Mouse (Mus musculus): ENCODE data around the gene Eif4e3. TPM values are rescaled to one million over a fixed set of nuclear protein-coding genes. Genes with fewer than 3 reads are reported as not detected.

The Eif4e3 gene
- polyA plus RNA-seq, 1 experiment = 15.2 TPM

DNA sequence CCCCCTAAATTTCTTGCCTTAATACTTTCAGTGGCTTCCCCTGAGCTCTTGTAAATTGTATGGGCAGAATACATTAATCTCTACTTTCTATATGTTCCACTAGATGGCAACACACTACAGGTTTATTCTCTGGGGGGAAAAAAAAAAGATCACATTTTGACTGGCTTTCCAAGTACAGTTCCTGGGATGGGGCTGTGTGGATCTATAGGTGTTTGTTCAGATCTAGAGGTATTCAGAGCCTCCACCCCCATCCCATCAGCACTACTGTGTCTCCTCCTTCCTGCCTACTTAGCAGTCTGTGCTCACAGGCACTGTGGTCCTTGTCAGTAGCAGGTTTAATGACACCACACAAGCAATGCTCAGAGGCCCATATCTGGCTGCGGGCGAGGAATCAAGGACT lies 14.2 kb downstream of the Eif4e3 start:
- no peak for TF ChIP-seq POLR2A (IDR thresholded peaks at IDR 0.05; ENCODE audit: borderline replicate concordance, extremely low read depth, low read depth, low read length)
- TF ChIP-seq CTCF (IDR thresholded peaks at IDR 0.05; ENCODE audit: insufficient read depth, low read length) = no peak
- no peak for DNase-seq
- 83% methylated on average over 2 of the region's 2 CpGs for WGBS
- no peak overlapping the region for H3K4me3 ChIP-seq (replicated peaks; ENCODE audit: extremely low read depth, low read depth, low read length)
- peaks cover 15% of the 10 kb centered on the region for H3K4me1 ChIP-seq (ENCODE audit: control insufficient read depth, insufficient read depth, low read length)

GRCm38 (mm10) chr6:99649307-99649706 lies 17.3 kb downstream of the Eif4e3 start:
- TF ChIP-seq CTCF (IDR thresholded peaks at IDR 0.05; ENCODE audit: insufficient read depth, low read length) = no peak
- TF ChIP-seq POLR2A (IDR thresholded peaks at IDR 0.05; ENCODE audit: borderline replicate concordance, extremely low read depth, low read depth, low read length) = no peak
- Histone ChIP-seq H3K4me1 (ENCODE audit: control insufficient read depth, insufficient read depth, low read length) (peaks cover 13% of the 10 kb centered on the region), H3K4me3 (replicated peaks; ENCODE audit: extremely low read depth, low read depth, low read length) (no peak overlapping the region)
- 30% methylated on average over 2 of the region's 2 CpGs for WGBS
- DNase-seq = no peak

DNA sequence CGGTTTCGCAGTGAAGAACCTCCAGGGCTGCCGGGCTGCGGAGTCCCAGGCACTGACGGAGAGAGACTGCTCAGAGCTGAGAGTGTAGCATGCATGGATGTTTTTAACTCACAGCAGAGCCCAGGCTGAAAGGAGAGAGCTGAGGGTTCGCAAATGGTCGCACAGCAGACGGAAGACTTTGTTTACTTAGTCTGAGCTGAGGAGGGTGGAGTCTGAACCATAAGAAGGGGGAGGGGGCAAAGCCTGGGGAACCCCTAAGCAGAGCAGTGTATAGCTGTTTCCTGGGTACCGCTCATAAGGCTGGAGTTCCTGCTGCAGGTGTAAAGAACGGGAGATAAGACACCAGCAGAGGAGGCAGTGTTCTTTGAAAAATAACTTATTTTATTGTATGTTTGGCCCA lies 20.2 kb downstream of the Eif4e3 start:
- TF ChIP-seq CTCF (IDR thresholded peaks at IDR 0.05; ENCODE audit: insufficient read depth, low read length) (no peak), POLR2A (IDR thresholded peaks at IDR 0.05; ENCODE audit: borderline replicate concordance, extremely low read depth, low read depth, low read length) (no peak)
- no peak overlapping the region for H3K4me3 ChIP-seq (replicated peaks; ENCODE audit: extremely low read depth, low read depth, low read length)
- DNase-seq = no peak
- 59% methylated on average over 10 of the region's 10 CpGs for WGBS
- H3K4me1 ChIP-seq (ENCODE audit: control insufficient read depth, insufficient read depth, low read length) = peaks cover 20% of the 10 kb centered on the region

DNA sequence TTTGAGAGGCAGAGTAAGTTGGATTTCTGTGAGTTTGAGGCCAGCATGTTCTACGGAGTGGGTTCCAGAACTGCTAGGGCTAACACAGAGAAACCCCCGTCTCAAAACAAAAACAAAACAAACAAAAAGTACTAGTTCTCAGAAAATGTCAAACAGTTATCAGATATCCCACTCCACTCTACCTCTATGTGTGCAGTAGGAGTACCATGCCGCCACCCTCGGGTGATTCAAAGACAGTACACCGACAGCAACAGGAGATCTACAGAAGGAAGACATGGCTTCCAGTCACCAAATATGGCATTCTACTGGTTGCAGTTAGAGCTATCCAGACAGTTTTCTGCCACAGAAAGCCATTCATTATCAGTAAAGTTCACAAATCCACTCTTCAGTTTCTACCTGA lies 21.7 kb downstream of the Eif4e3 start:
- DNase-seq = no peak
- TF ChIP-seq CTCF (IDR thresholded peaks at IDR 0.05; ENCODE audit: insufficient read depth, low read length) = no peak
- TF ChIP-seq POLR2A (IDR thresholded peaks at IDR 0.05; ENCODE audit: borderline replicate concordance, extremely low read depth, low read depth, low read length) = no peak
- 80% methylated on average over 5 of the region's 5 CpGs for WGBS
- peaks cover 20% of the 10 kb centered on the region for H3K4me1 ChIP-seq (ENCODE audit: control insufficient read depth, insufficient read depth, low read length)
- no peak overlapping the region for H3K4me3 ChIP-seq (replicated peaks; ENCODE audit: extremely low read depth, low read depth, low read length)

DNA sequence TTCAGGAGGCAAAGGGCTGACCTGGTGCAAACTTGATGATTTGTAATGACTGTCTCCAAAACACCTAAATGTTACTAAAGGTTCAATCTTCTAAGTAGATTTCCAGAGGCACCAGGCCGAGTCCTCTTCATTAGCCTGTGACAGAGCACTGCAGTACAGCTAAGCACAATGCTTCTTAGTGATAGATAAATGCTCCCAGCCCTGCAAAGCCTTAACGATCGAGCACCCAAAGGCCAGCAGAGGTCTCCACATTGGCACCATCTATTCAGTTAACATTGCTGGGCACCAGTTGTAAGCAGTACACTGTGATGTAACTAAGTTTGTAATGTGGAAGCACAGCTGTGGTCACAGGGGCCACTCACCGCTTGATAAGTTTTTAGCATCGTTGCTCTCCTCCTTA lies 22.2 kb downstream of the Eif4e3 start:
- peaks cover 17% of the 10 kb centered on the region for H3K4me1 ChIP-seq (ENCODE audit: control insufficient read depth, insufficient read depth, low read length)
- TF ChIP-seq CTCF (IDR thresholded peaks at IDR 0.05; ENCODE audit: insufficient read depth, low read length) = no peak
- TF ChIP-seq POLR2A (IDR thresholded peaks at IDR 0.05; ENCODE audit: borderline replicate concordance, extremely low read depth, low read depth, low read length) = no peak
- 57% methylated on average over 5 of the region's 5 CpGs for WGBS
- no peak overlapping the region for H3K4me3 ChIP-seq (replicated peaks; ENCODE audit: extremely low read depth, low read depth, low read length)
- no peak for DNase-seq

- no peak for TF ChIP-seq POLR2A (IDR thresholded peaks at IDR 0.05; ENCODE audit: borderline replicate concordance, extremely low read depth, low read depth, low read length)
- peaks cover 11% of the 10 kb centered on the region for H3K4me1 ChIP-seq (ENCODE audit: control insufficient read depth, insufficient read depth, low read length)
- 34% methylated on average over 10 of the region's 10 CpGs for WGBS
- no peak overlapping the region for H3K4me3 ChIP-seq (replicated peaks; ENCODE audit: extremely low read depth, low read depth, low read length)
- peak; percentile 44 for DNase-seq
These were observed 23.0 kb downstream of the Eif4e3 start for GRCm38 (mm10) chr6:99643439-99644199.

GRCm38 (mm10) chr6:99637456-99637855 lies 29.1 kb downstream of the Eif4e3 start:
- no peak overlapping the region for H3K4me3 ChIP-seq (replicated peaks; ENCODE audit: extremely low read depth, low read depth, low read length)
- no peak for TF ChIP-seq POLR2A (IDR thresholded peaks at IDR 0.05; ENCODE audit: borderline replicate concordance, extremely low read depth, low read depth, low read length)
- no peak for TF ChIP-seq CTCF (IDR thresholded peaks at IDR 0.05; ENCODE audit: insufficient read depth, low read length)
- 73% methylated on average over 4 of the region's 4 CpGs for whole genome bisulfite sequencing
- H3K4me1 ChIP-seq (ENCODE audit: control insufficient read depth, insufficient read depth, low read length) = no peaks in the 10 kb centered on the region
- no peak for DNase-seq

DNA sequence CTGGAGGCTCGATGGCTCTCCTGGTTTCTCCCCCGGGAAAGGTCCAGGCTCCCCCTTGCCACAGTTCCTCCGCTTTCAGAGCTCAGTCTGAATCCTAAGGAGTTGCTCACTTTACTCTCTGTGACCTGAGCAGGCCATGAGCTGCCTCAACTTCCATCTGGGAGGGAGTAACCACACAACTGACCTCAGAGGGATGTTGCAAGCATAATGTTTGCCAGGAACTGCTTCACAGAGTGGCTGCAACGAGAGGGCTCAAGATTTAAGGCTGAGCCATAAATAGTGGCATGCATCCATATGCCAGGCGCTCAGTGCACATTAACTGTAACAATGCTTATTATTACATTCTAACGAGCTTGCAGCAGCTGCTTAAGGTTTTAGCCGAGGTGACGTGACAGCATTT lies 29.8 kb downstream of the Eif4e3 start:
- Histone ChIP-seq H3K4me3 (replicated peaks; ENCODE audit: extremely low read depth, low read depth, low read length) (no peak overlapping the region), H3K4me1 (ENCODE audit: control insufficient read depth, insufficient read depth, low read length) (0 out of 2 replicates have a peak, but pooled peaks cover 3% of the 10 kb centered on the region)
- WGBS = 70% methylated on average over 8 of the region's 8 CpGs
- TF ChIP-seq CTCF (IDR thresholded peaks at IDR 0.05; ENCODE audit: insufficient read depth, low read length) (no peak), POLR2A (IDR thresholded peaks at IDR 0.05; ENCODE audit: borderline replicate concordance, extremely low read depth, low read depth, low read length) (no peak)
- no peak for DNase-seq

- Histone ChIP-seq H3K4me1 (ENCODE audit: control insufficient read depth, insufficient read depth, low read length) (0 out of 2 replicates have a peak, but pooled peaks cover 3% of the 10 kb centered on the region), H3K4me3 (replicated peaks; ENCODE audit: extremely low read depth, low read depth, low read length) (no peak overlapping the region)
- 65% methylated on average over 9 of the region's 9 CpGs for WGBS
- no peak for DNase-seq
- TF ChIP-seq CTCF (IDR thresholded peaks at IDR 0.05; ENCODE audit: insufficient read depth, low read length) (no peak), POLR2A (IDR thresholded peaks at IDR 0.05; ENCODE audit: borderline replicate concordance, extremely low read depth, low read depth, low read length) (no peak)
These were observed 30.4 kb downstream of the Eif4e3 start for GRCm38 (mm10) chr6:99636121-99636520.
